Mouse (Mus musculus) intestine, postnatal 0 days (tissue): ENCODE measurements around the gene Ino80e. TPM values are rescaled to one million over a fixed set of nuclear protein-coding genes. Genes with fewer than 3 reads are reported as not detected.

Source experiments
- ATAC-seq: fragments of 200-750 bp; cut with Nextera tagmentation; 2 replicates; pipeline ENCODE4 v1.8.0; 2017; ENCODE audit warnings: mild to moderate bottlenecking, moderate TSS enrichment, moderate library complexity
- H3K27ac ChIP-seq: fragments of 300-500 bp; sonication (generic); 2 replicates; pipeline ENCODE4 v1.5.1; 2014; ENCODE audit warnings: mild to moderate bottlenecking, low read depth, low read length, moderate library complexity
- H3K27me3 ChIP-seq: fragments of 300-500 bp; sonication (generic); replicated peaks from 2 replicates; pipeline ENCODE4 v1.6.1; 2014; ENCODE audit warnings: low read length, mixed read lengths; ENCODE audit not compliant: control insufficient read depth, insufficient read depth
- H3K36me3 ChIP-seq: fragments of 300-500 bp; sonication (generic); 2 replicates; pipeline ENCODE4 v1.6.1; 2014; ENCODE audit warnings: mild to moderate bottlenecking, moderate library complexity; ENCODE audit not compliant: control insufficient read depth, insufficient read depth
- H3K4me1 ChIP-seq: fragments of 300-500 bp; sonication (generic); replicated peaks from 2 replicates; pipeline ENCODE4 v1.6.1; 2014; ENCODE audit warnings: antibody characterized with exemption, low read length, mixed read lengths; ENCODE audit not compliant: control insufficient read depth, insufficient read depth
- H3K4me2 ChIP-seq: fragments of 300-500 bp; sonication (generic); replicated peaks from 2 replicates; pipeline ENCODE4 v1.6.1; 2014; ENCODE audit warnings: low read depth, mild to moderate bottlenecking, moderate library complexity
- H3K4me3 ChIP-seq: fragments of 300-500 bp; sonication (generic); 2 replicates; pipeline ENCODE4 v1.5.1; 2014; ENCODE audit warnings: low read depth, low read length
- H3K9ac ChIP-seq: fragments of 300-500 bp; sonication (generic); 2 replicates; pipeline ENCODE4 v1.6.1; 2014; ENCODE audit warnings: mild to moderate bottlenecking, low read depth, low read length
- H3K9me3 ChIP-seq: fragments of 300-500 bp; sonication (generic); 2 replicates; pipeline ENCODE4 v1.6.1; 2016; ENCODE audit warnings: mixed run types; ENCODE audit not compliant: control insufficient read depth
- CTCF ChIP-seq: sonication (generic); IDR thresholded peaks from 2 replicates; pipeline ENCODE4 v1.5.1; 2016; ENCODE audit warnings: low read depth, mild to moderate bottlenecking, control low read depth, antibody characterized with exemption, moderate library complexity
- WGBS: fragments of 180-500 bp; shearing (Covaris S2); extraction: QIAGEN DNeasy Blood & Tissue Kit; methylation state at CpG from one replicate; pipeline ENCODE4 v1.1.7; 2014; 5-methylcytosine and 5-hydroxymethylcytosine counted together
- polyA plus RNA-seq: library from polyadenylated mRNA; unstranded; fragments of >200 nt; fragmentation: Nextera tagmentation; extraction: Ambion mirVana; gene quantifications from 2 replicates; pipeline ENCODE4 v1.2.1, GENCODE M21; 2015

Gene Ino80e
- polyA plus RNA-seq, 1 experiment from 2014 or later: 37.4 TPM

DNA sequence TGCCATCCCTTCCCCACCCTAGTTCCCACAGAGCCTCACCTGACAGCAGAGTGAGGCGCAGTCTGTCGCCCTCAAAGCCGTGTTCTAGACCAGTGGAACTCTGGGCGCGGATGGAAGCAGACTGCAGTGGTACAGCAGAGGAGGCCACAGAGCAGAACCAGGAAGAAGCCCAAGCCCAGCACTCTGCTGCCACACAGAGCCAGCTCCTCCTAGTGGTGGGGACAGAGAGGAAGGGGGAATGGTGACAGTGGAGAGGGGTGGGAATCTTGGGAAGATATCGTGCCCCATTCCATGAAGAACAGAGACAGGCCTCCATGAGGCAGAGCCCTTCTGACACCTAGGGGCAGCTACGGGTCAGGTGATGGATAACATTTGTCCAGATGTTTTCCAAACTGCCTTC, 26.7 kb upstream of the Ino80e start:
- no peaks in the 10 kb centered on the region for H3K27me3 ChIP-seq
- TF ChIP-seq CTCF: peak; percentile 72
- no peaks in the 10 kb centered on the region for H3K4me1 ChIP-seq
- H3K36me3 ChIP-seq: peaks cover 13% of the 10 kb centered on the region
- no peaks in the 10 kb centered on the region for H3K9me3 ChIP-seq
- H3K4me3 ChIP-seq: no peak overlapping the region
- no peak overlapping the region for H3K27ac ChIP-seq
- no peak overlapping the region for H3K4me2 ChIP-seq
- WGBS: 48% methylated on average over 7 of the region's 7 CpGs
- ATAC-seq: no peak
- H3K9ac ChIP-seq: no peak overlapping the region

DNA sequence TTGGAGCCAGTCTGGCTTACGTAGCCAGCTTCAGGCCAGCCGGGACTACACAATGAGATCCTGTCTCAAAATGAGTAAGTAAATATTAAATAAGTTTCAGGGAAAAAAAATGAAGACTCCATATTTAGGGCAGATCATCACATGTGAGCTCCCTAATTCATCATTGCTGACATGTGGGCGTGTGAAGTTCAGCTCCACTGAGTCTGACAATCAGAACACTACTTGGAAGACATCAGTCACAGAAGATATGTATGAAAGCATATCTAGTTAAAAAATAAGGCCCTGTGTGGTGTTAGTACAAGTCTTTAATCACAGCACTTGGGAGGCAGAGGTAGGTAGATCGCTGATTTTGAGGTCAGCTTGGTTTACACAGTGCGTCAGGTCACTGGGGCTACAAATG, 25.1 kb upstream of the Ino80e start:
- no peak overlapping the region for H3K27ac ChIP-seq

DNA sequence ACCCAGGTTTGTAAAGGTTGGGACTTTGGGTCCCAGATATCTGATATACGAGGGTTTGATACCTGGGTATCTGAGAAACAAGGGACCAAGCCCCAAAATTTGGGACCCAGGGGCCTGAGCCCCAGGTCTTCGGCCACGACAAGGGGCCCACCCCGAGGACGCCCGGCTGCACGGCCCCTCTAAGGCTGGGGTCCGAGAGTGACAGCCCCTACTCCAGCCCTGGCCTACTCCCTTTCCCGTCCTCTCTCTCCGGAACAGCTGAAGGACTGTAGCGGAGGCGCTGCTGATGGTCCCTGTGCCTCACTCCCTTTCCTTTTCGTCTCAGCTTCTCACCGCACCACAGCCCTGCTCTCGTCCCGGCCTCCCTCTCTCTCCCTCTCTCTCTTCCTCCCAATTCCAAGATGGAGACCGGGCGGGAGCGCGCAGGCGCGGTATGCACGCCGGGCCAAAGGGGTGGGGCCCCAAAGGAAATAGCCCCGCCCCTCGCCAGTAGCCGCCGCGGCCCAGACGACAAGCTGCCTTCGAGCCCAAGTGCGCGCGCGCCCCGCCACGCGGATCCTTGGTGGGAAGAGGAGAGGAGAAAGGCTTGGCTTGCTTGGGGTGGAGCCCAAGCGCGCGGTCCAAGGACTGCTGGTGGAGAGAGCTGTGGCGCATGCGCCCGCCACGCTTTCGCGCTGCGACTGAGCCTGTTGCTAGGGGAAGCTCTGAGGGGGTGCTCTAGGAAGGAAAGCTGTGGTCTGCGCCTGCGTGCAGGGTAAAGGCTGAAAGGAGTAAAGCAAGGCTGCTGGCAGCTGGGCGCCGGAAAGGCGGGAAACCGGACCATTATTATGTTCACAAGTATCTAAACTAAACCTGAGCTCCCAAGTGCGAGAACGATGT, 22.3 kb upstream of the Ino80e start, which contains the start of gene Taok2:
Taok2 (minus strand) TSS at position 418 of the 879 bp plus-strand sequence.
- Histone ChIP-seq H3K4me2 (peak within 1 kb of the TSS; percentile 97), H3K27ac (peak within 1 kb of the TSS; percentile 82), H3K27me3 (no peaks in the 10 kb centered on the region), H3K4me1 (0 out of 2 replicates have a peak, but pooled peaks cover 5% of the 10 kb centered on the region), H3K36me3 (peaks cover 16% of the 10 kb centered on the region; the same call in 1 of the 2 replicates), H3K4me3 (peak within 1 kb of the TSS; percentile 82), H3K9me3 (no peaks in the 10 kb centered on the region), H3K9ac (peak within 1 kb of the TSS; percentile 86)
- under 1% methylated on average over 56 of the region's 56 CpGs for WGBS
- ATAC-seq: peak; percentile 97
- peak; percentile 36 for TF ChIP-seq CTCF

More for the DNA sequence above, 25.1 kb upstream of the Ino80e start:
- no peak for TF ChIP-seq CTCF
- no peak for ATAC-seq
- H3K36me3 ChIP-seq: peaks cover 13% of the 10 kb centered on the region
- H3K4me1 ChIP-seq: 0 out of 2 replicates have a peak, but pooled peaks cover 5% of the 10 kb centered on the region
- no peaks in the 10 kb centered on the region for H3K27me3 ChIP-seq
- no peaks in the 10 kb centered on the region for H3K9me3 ChIP-seq
- 77% methylated on average over 5 of the region's 5 CpGs for WGBS
- no peak overlapping the region for H3K4me3 ChIP-seq
- no peak overlapping the region for H3K4me2 ChIP-seq
- no peak overlapping the region for H3K9ac ChIP-seq

DNA sequence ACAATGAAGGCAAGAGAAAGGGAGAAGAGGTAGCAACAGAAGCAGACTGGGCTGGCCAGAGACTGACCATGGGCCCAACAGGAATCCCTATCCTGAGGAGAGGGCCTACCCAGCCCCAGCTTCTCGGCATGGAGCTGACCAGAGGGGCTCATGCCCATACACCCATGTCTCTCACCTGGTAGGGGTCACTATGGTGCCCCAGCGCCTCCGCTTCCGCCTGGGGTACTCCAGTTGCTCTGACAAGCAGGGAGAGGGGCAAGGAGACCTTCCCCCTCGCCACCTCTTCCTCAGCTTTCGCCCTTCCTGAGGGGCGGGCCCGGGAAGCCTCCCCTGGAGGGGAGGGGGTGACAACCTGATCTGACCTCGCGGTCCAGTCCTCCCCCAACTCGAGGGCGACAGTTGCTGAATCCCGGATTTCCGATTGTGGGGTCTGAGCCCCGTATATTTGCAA, 21.6 kb upstream of the Ino80e start:
- Histone ChIP-seq H3K4me1 (0 out of 2 replicates have a peak, but pooled peaks cover 5% of the 10 kb centered on the region), H3K27me3 (no peaks in the 10 kb centered on the region), H3K9ac (peak overlapping the region; percentile 86), H3K36me3 (peaks cover 24% of the 10 kb centered on the region; the same call in 1 of the 2 replicates), H3K27ac (peak overlapping the region; percentile 82; the same call in 1 of the 2 replicates), H3K4me3 (peak overlapping the region; percentile 82), H3K9me3 (no peaks in the 10 kb centered on the region), H3K4me2 (peak overlapping the region; percentile 97)
- ATAC-seq: no peak
- TF ChIP-seq CTCF: no peak
- under 1% methylated on average over 15 of the region's 15 CpGs for WGBS

DNA sequence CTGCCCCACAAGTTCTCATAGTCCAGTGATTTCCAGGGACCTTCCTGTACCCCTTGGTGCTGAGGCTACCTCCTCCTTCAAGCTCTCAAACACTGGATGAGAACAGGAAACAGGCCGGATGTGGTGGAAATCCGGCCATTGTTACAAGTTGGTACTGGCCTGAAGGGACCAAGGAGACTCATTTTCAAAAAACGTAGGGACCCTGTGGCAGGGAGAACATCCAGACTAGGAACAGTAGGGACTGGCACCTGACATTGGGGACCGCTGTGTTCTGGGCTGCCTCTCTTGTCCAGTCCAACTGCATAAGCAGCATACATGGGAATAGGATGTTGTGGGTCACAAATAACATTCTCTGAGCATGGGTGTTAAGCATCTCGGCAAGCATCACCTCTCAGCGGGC, 18.9 kb upstream of the Ino80e start:
- H3K9me3 ChIP-seq: no peaks in the 10 kb centered on the region
- no peak for TF ChIP-seq CTCF
- H3K4me3 ChIP-seq: no peak overlapping the region
- no peaks in the 10 kb centered on the region for H3K27me3 ChIP-seq
- peaks cover 49% of the 10 kb centered on the region for H3K36me3 ChIP-seq
- no peak for ATAC-seq
- H3K9ac ChIP-seq: no peak overlapping the region
- H3K4me2 ChIP-seq: no peak overlapping the region
- peak overlapping the region; percentile 9; the same call in 1 of the 2 replicates for H3K27ac ChIP-seq
- 71% methylated on average over 6 of the region's 6 CpGs for WGBS
- 0 out of 2 replicates have a peak, but pooled peaks cover 5% of the 10 kb centered on the region for H3K4me1 ChIP-seq

DNA sequence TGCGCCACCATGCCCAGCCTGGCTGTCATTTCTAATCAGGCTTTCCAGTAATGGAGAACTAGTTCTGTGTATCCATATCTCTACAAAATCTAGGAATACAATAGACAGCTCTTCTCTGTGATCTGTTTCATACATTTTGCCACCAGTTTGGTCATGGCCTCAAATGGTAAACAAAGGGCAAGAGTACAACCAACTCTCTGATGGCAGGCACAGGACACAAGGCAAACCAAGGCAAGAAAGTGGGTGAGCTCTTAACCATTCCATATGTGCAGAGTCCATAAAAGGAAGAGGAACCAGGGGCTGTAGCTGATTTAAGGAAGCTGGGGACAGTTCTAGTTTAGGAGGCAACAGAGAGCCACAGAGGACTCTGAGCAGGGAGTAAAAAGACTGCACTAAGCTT, 15.1 kb upstream of the Ino80e start:
- H3K4me2 ChIP-seq: no peak overlapping the region
- H3K36me3 ChIP-seq: peaks cover 87% of the 10 kb centered on the region
- TF ChIP-seq CTCF: no peak
- H3K4me1 ChIP-seq: no peaks in the 10 kb centered on the region
- no peaks in the 10 kb centered on the region for H3K9me3 ChIP-seq
- H3K27me3 ChIP-seq: no peaks in the 10 kb centered on the region
- H3K27ac ChIP-seq: no peak overlapping the region
- no peak overlapping the region for H3K4me3 ChIP-seq
- no peak for ATAC-seq
- 100% methylated on average over 1 of the region's 1 CpGs for WGBS
- no peak overlapping the region for H3K9ac ChIP-seq
